Mouse (Mus musculus) liver, embryonic 14.5 days (tissue): ENCODE measurements around the gene Gm21983.

Source experiments
- CTCF ChIP-seq: IDR thresholded peaks from 2 replicates; pipeline ENCODE4 v1.5.1; 2016; ENCODE audit warnings: antibody characterized with exemption, low read depth, control low read depth
- EP300 ChIP-seq: IDR thresholded peaks from 2 replicates; pipeline ENCODE4 v1.6.1; 2016; ENCODE audit warnings: antibody characterized with exemption, low read depth

DNA sequence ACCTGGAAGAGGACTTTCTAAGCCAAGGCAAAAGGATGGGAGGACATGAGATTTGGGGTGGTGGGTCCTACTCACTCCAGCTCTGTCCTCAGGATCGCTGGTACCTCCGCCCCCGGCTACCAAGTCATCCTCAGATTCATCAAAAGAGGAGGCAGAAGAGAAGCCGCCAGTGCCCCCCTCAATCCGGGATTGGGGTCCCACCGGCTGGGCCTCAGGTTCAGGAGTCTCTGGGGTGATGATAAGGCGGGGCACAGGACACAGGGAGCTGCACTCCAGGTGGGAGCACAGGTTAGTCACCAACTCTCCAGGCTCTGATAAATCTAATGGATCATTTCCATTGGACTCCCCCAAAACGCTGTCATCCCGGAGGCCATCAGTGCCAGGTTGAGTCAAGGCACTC, 46.4 kb upstream of the Gm21983 start:
- TF ChIP-seq EP300, result no peak
- TF ChIP-seq CTCF, result no peak
